Mouse (Mus musculus) layer of hippocampus, postnatal 14 days (tissue): ENCODE measurements around the gene Gm49403. TPM values are rescaled to one million over a fixed set of nuclear protein-coding genes. Genes with fewer than 3 reads are reported as not detected.
A peak's percentile ranks its signal among the peaks of the same experiment; 100 is the strongest.
"Not testable (repeated sequence)": the region's sequence is repeated elsewhere in the genome, so short reads cannot be mapped to it uniquely, and the experiment has no call there.

Experiments
- DNase-seq, 2 experiments: peaks; one replicate each; pipeline ENCODE4 v3.0.0; 2021 to 2022; ENCODE audit warnings: low spot score in 2 of 2, mixed read lengths in 1 of 2
- total RNA-seq, 2 experiments: library from RNA; stranded (reverse); gene quantifications; 2 replicates each; pipeline ENCODE4 v1.2.3; 2021

Gene Gm49403
- total RNA-seq, 2 experiments from 2014 or later, result not detected

GRCm38 (mm10) chr19:8871267-8872186 is 12.2 kb upstream of the Gm49403 start, which contains the start of gene Ubxn1:
Ubxn1 (plus strand) TSS chr19:8871496.
- peak; percentile 96 to 98 for DNase-seq

GRCm38 (mm10) chr19:8872266-8872840 is 11.4 kb upstream of the Gm49403 start:
- DNase-seq, result no peak

GRCm38 (mm10) chr19:8875031-8875430 is 8.7 kb upstream of the Gm49403 start:
- no peak for DNase-seq

GRCm38 (mm10) chr19:8880311-8881033 is 3.3 kb upstream of the Gm49403 start, which contains the start of gene Uqcc3:
Uqcc3 (minus strand) TSS chr19:8880923.
- DNase-seq, result peak; percentile 82 to 91

- no peak for DNase-seq
These were observed 2.7 kb upstream of the Gm49403 start for GRCm38 (mm10) chr19:8881034-8881392.

GRCm38 (mm10) chr19:8886916-8887584 is 3.3 kb downstream of the Gm49403 start:
- no peak for DNase-seq

GRCm38 (mm10) chr19:8887585-8888463 is 4.1 kb downstream of the Gm49403 start:
- DNase-seq, result no peak

GRCm38 (mm10) chr19:8888511-8889385 is 5.0 kb downstream of the Gm49403 start, which contains the start of the genes 1810009A15Rik and Gm49416:
1810009A15Rik (plus strand) TSS chr19:8888853.
Gm49416 (plus strand) TSS chr19:8888926.
- peak; percentile 91 to 96 for DNase-seq

GRCm38 (mm10) chr19:8892829-8893766 is 9.4 kb downstream of the Gm49403 start, which contains the start of gene Ints5:
Ints5 (plus strand) TSS chr19:8893005.
- DNase-seq, result peak; percentile 85 to 90

- DNase-seq, result no peak
These were observed 11.7 kb downstream of the Gm49403 start for GRCm38 (mm10) chr19:8895397-8895960.

GRCm38 (mm10) chr19:8896231-8896630 is 12.5 kb downstream of the Gm49403 start:
- not testable (repeated sequence) for DNase-seq

GRCm38 (mm10) chr19:8897211-8897864 is 13.6 kb downstream of the Gm49403 start:
- peak in 1 of 2 experiments; percentile 48 for DNase-seq

- DNase-seq, result peak; percentile 93 to 97
These were observed 14.2 kb downstream of the Gm49403 start, which contains the start of gene Ganab for GRCm38 (mm10) chr19:8897865-8898495. Ganab (plus strand) TSS chr19:8898071.

- no peak for DNase-seq
These were observed 14.8 kb downstream of the Gm49403 start for GRCm38 (mm10) chr19:8898576-8898975.

- no peak for DNase-seq
These were observed 15.3 kb downstream of the Gm49403 start for GRCm38 (mm10) chr19:8899079-8899478.

- no peak for DNase-seq
These were observed 19.7 kb downstream of the Gm49403 start for GRCm38 (mm10) chr19:8903412-8903811.
